Mouse (Mus musculus) C2C12 (cell line): ENCODE results near the gene Slc26a8.

Experiments used
- CTCF ChIP-seq: IDR thresholded peaks from one replicate; pipeline ENCODE4 v1.5.1; 2011; ENCODE audit not compliant: control insufficient read depth, insufficient read depth, insufficient read length
- MAX ChIP-seq: IDR thresholded peaks from one replicate; pipeline ENCODE4 v1.6.1; 2011; ENCODE audit warnings: mild to moderate bottlenecking, control low read depth
- MYOD1 ChIP-seq: IDR thresholded peaks from one replicate; pipeline ENCODE4 v1.6.1; 2011; ENCODE audit warnings: low read depth; ENCODE audit not compliant: control insufficient read depth, insufficient read length
- USF1 ChIP-seq: IDR thresholded peaks from one replicate; pipeline ENCODE4 v1.6.1; 2011; ENCODE audit warnings: low read depth, mild to moderate bottlenecking, control low read depth, moderate library complexity

DNA sequence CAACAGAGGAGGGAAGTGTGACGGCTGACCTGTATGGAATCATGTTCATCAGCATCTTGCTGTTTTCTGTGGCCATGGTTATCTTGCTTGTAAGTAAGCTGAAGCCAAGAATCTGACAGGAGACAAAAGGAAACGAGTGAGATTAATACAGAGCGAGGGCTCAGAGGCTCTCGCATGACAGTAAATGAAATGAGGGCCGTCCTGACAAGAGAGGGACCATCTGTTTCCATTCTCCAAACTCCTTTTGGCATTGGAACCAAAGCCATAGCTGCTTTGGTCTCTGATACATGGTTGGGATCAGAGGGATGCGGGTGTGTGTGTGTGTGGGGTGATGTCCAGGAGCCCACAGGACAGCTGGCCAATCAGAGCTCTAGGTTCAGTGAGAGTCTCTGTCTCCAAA lies 30.5 kb downstream of the Slc26a8 start:
- no peak for TF ChIP-seq CTCF
- no peak for TF ChIP-seq MAX
- no peak for TF ChIP-seq MYOD1
- TF ChIP-seq USF1: no peak
